Mouse (Mus musculus) urinary bladder, adult 18-20 months (tissue): Measurements from ENCODE around the gene Gm9508.

ENCODE experiments used
- DNase-seq, 2 experiments: peaks; one replicate each; pipeline ENCODE4 v3.0.0; 2022; ENCODE audit warnings: low spot score in 2 of 2, mixed read lengths in 2 of 2

Gene Gm9508

DNA sequence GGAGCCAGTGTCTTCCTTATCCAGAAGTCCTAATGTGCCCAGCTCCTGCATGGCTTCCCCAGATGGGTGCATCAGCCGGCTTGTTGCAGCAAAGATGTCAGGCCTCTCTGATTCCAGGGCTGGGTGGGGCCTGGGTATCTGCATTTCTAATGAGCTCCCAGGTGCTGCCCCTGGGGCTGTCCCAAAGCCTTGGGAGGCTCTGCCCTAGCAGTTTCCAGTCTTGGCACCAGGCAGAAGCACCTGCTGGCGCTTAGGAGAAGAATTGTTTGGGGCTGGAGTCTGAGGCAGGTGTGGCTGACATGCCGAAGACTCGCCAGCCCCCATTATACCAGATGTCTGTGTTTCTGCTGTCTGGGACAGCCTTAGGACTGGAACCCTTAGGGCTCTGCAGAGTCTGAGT is 26.3 kb downstream of the Gm9508 start:
- DNase-seq = no peak

DNA sequence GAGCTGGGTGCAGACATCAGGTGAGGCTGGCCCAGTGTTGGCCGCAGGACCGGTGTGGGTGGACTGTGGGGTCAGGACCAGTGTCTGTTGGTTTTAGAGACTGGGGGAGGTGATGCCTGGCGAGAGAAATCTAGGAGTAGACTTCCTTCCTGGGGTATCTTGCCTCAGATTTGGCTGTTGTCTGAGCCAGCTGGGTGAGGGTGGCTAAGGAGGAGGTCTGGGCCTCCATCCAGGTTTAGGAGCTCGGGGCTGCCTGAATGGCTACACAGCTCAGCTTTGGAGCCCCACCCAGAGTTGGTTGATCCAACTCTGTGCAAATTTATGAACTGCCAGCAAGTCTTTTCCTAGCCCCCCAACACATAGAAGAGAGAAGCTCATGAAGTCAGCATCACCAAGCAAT is 29.6 kb downstream of the Gm9508 start:
- DNase-seq = no peak

DNA sequence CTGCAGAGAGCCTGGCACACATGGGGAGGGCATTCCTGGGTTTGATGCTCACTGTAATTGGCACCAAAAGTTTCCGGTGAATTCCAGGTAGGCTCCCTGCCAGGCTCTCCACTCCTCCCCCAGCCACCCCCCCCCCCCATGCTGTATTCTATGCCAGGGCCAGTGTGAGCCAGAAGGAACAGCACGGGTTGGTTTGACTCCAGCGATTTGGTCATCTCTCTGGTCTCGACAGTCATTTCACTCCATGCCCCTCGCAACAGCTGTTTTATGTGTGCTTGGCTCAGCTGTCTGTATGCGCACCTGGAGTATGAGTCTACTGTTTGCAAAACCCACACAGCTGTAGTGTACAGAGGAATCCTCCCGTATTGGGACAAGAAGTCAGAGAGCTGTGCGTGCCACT is 30.7 kb downstream of the Gm9508 start:
- no peak for DNase-seq

DNA sequence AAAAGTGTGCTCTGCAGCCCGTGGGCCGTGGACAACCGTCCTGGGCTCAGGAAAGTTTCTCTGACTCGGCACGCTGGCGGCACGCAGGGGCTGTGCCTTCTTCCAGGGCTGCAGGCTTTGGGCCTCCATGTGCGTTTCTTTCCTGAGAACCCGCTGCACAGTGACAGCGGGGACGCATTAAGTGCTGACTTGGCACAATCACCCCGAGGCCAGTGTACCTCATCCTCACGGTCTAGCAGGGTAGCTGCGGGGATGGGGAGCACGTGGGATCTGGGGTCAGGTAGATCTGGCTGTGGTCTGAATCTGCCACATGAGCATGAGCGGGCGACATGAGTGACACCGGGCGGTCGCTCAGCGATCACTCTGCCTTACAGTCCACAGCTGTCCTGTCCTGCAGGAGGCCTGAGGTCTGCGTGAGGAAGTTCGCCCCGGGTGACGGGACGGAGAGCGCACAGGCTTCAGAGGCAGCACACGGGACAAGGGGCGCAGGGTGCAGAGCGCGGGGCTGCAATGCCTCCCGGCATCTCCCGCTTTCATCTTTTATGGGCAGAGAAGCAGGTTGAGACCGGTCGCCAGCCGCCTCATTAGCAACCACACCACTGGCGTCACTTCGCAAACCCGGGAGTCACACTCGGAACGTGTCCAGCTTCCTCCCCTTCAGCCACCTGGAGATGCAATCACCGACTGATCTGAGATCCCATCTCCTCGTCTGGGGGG is 32.9 kb downstream of the Gm9508 start:
- no peak for DNase-seq

DNA sequence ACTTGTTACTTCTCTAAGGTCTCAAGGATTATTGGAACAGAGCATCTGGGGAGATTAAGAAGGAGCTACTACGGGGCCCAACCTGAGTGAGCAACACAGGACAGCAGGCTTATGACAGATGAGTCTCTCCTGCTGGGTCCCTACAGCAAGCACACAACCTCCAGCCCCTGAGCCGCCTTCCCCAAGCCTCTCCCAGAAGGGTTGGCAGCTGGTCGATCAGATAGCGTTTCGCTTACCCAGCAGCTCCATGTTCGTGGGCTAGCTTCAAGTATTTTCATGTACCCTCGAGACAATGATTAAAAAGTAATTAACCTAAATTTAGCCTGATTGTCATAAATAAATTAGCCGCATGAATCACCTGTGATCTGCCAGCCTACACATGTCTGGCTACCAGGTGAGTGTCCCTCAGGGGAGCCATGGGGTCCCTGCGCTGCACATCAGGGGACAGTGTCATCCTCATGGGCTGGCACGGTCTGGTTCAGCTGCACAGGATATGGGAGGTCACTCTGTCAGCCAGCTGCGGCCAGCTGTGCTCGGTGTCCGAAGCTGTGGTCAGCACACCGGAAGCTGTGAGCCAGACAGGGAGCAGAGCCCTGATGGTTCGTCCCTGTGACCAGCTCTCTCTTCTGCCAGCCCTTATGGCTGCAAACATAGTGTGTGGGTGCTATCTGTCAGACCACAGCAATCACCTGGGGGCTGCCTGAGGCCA is 38.6 kb downstream of the Gm9508 start:
- DNase-seq = no peak

DNA sequence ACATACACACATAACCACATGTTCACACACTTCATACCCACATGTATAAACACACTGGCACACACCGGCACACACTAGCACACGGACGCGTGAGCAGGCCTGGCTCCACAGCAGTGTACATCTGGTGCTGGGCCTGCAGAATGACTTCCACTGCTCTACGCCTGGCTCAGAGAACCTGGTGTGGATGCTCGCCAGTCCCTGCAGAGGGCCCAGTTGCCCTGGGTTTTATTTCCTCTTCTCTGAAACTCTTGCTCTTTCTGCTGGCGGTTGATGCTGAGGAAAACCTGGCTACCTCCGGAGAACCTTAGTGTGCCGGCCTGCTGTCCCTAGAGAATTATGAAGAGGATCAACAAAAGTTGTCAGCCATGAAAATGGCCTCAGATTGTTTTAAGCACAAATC is 45.0 kb downstream of the Gm9508 start:
- DNase-seq = no peak

DNA sequence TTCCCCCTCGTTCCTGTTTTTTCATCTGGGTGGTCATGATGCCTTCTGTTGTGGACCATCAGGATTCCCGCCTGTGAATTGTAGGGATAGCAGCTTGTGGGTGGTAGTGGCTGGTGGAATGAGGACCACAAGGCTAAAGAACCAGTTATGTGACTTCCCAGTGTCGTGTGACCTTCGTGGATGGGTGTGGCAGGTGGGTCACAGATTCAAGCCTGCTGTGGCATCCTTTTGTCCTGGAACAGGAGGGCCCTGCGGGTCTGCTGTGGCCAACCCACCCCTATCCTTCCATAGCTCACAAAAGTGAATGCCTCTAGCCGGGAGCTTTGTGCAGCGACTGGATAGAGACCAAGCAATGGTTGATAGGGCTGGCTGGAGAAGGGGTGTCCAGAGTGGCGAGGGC is 49.1 kb downstream of the Gm9508 start:
- no peak for DNase-seq

DNA sequence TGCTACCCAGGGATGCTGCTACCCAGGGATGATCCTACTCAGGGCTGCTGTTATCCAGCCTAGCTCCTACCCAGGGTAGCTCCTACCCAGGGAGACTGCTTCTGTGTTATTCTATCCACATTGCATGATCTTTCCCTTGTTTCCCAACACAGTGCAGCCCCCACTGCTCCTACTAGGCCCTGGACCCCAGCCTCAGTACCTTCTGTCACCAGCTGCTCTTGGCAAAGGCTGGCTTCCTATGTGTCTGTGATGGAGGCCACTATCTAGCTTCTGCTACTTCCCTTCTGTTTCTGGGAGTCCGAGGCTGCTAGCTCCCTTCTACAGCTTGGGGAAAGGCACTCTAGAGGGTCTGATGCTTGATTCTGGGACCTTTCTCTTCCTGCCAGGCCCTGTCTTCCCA is 49.6 kb downstream of the Gm9508 start:
- no peak for DNase-seq
